Mouse (Mus musculus) embryonic facial prominence, embryonic 10.5 days (tissue): ENCODE measurements at regions not wholly inside any gene's neighbourhood (a gene's known extent, or its start where the extent isn't known, plus 50 kb on each side); places are given as distances from the start of the nearest gene placed in this dataset.

Experiments used
- DNase-seq: peaks from one replicate; pipeline ENCODE4 v3.0.0-alpha.2; 2017; ENCODE audit warnings: low spot score
- H3K27ac ChIP-seq: fragments of 300-500 bp; sonication (generic); replicated peaks from 2 replicates; pipeline ENCODE4 v1.5.1; 2016; ENCODE audit warnings: mild to moderate bottlenecking
- H3K27me3 ChIP-seq: fragments of 300-500 bp; sonication (generic); replicated peaks from 2 replicates; pipeline ENCODE4 v1.6.1; 2016; ENCODE audit warnings: low read depth, mild to moderate bottlenecking; ENCODE audit not compliant: poor library complexity, severe bottlenecking
- H3K36me3 ChIP-seq: fragments of 300-500 bp; sonication (generic); replicated peaks from 2 replicates; pipeline ENCODE4 v1.6.1; 2016; ENCODE audit warnings: mild to moderate bottlenecking, moderate library complexity
- H3K4me1 ChIP-seq: fragments of 300-500 bp; sonication (generic); 2 replicates; pipeline ENCODE4 v1.6.1; 2016
- H3K4me3 ChIP-seq: fragments of 300-500 bp; sonication (generic); 2 replicates; pipeline ENCODE4 v1.5.1; 2016; ENCODE audit warnings: mild to moderate bottlenecking, moderate library complexity
- H3K9me3 ChIP-seq: fragments of 300-500 bp; sonication (generic); 2 replicates; pipeline ENCODE4 v1.6.1; 2016; ENCODE audit warnings: mild to moderate bottlenecking
- WGBS: fragments of 180-500 bp; shearing (Covaris S2); methylation state at CpG from one replicate; pipeline ENCODE4 v1.1.7; 2016; 5-methylcytosine and 5-hydroxymethylcytosine counted together

DNA sequence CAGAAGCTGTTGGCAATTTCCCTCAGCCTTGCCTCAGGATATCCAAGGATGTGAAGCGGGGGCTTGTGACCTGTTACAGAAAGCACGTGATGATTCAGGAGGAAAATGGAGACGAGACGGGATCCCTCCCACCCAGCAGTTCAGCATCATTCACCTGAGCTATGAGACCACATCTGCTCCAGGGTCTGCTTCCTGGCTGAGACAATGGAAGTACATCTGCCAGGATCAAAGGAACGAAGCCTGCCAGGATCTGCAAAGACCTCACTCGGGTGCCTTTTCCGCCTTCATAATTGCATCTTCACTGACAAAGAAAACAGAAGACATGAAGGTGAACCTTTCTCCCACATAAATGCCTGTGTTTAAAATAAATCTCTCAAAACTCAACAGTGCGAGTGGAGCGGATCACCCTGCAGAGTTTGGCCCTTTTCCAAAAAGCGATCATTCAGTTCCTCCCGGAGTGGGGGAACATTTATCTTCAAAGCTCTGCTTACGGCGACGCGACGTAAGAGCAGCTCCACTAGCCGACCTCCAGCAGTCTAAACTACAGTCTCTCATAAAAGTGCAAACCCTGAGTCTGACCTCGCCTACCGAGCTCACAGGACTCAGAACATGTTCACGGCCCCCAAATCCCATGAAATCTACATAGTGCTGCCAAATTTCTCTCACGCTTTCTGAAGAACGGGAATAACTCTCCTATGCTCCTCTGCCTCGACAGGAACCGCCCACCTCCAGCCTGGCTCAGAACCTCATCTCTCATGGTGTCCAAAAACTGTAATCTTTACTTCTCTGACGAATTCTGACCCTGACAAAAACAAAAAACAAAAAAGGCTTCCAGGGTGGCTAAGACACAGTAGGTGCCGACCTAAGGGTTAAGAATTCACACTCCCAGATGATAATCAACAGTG, 117.0 kb downstream of the Setd4 start:
- Histone ChIP-seq H3K36me3 (no peaks in the 10 kb centered on the region), H3K27me3 (no peaks in the 10 kb centered on the region), H3K9me3 (no peaks in the 10 kb centered on the region), H3K4me1 (no peaks in the 10 kb centered on the region), H3K27ac (no peak overlapping the region), H3K4me3 (no peak overlapping the region)
- WGBS = 83% methylated on average over 26 of the region's 26 CpGs
- DNase-seq = no peak

DNA sequence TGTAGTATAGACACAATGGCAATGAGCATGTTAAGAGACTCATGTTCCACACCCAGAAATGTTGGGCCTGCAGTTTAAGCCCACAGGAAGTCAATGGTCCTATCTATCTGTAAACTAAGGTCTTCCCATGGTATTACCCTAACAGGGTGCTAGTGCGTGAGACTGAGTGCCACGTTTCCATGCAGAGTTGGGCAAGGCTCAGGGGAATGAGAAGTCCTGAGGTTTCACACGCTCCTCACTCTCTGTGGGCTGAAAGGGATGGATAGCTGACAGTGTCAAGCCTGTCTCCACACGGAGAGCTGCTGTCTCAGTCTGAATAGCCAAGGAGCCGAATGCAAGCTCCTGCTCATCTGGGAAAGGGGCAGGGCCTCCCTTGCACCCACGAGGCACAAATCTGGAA, 133.9 kb downstream of the Setd4 start:
- no peak overlapping the region for H3K4me3 ChIP-seq
- no peaks in the 10 kb centered on the region for H3K27me3 ChIP-seq
- peaks cover 7% of the 10 kb centered on the region; the same call in 1 of the 2 replicates for H3K9me3 ChIP-seq
- no peak for DNase-seq
- WGBS = 78% methylated on average over 6 of the region's 6 CpGs
- H3K36me3 ChIP-seq = no peaks in the 10 kb centered on the region
- no peak overlapping the region for H3K27ac ChIP-seq
- peaks cover 7% of the 10 kb centered on the region for H3K4me1 ChIP-seq

DNA sequence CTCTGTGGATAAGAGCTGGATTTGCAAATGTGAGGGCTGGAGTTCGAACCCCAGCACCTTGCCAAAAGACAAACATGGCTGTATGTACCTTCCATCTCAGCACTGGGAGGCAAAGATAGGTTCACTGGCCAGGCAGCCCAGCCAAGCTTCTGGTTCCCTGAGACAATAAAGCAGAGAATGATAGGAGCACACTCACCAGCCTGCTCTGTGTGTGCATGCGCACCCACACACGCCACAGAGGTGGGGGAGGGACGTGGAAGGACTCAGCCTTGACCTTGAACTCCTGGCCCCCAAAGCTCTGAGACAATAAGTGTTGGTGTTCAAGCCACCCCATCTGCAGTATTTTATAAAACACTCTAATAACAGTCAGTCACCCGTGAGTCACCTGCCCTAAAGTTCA, 138.1 kb downstream of the Setd4 start:
- Histone ChIP-seq H3K36me3 (no peaks in the 10 kb centered on the region), H3K4me1 (peaks cover 30% of the 10 kb centered on the region), H3K27ac (no peak overlapping the region), H3K27me3 (0 out of 2 replicates have a peak, but pooled peaks cover 10% of the 10 kb centered on the region), H3K4me3 (no peak overlapping the region), H3K9me3 (no peaks in the 10 kb centered on the region)
- no peak for DNase-seq
- 88% methylated on average over 5 of the region's 5 CpGs for whole genome bisulfite sequencing

DNA sequence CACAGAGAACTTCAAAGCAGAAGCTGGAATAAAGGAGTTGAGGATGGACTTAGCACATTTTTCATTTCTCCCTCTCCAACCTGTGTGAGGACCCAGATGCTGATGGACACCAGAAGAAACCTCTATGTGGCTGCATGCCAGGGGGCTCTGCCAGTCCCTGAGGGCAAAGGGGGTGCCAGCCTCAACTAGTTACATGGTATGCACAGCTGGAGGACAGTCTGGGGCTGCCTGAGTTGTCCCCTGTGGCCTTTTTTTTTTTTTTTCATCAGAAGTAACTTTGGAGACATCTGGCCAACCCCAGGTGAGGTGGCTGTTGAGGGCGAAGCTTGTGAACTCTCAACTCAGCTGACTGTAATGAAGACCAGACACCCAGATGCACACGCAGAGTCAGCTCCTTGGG, 139.0 kb downstream of the Setd4 start:
- WGBS = 24% methylated on average over 2 of the region's 2 CpGs
- no peaks in the 10 kb centered on the region for H3K9me3 ChIP-seq
- no peak overlapping the region for H3K4me3 ChIP-seq
- no peak overlapping the region for H3K27ac ChIP-seq
- peaks cover 14% of the 10 kb centered on the region; the same call in 1 of the 2 replicates for H3K27me3 ChIP-seq
- H3K4me1 ChIP-seq = peaks cover 37% of the 10 kb centered on the region
- no peaks in the 10 kb centered on the region for H3K36me3 ChIP-seq
- peak; percentile 43 for DNase-seq

DNA sequence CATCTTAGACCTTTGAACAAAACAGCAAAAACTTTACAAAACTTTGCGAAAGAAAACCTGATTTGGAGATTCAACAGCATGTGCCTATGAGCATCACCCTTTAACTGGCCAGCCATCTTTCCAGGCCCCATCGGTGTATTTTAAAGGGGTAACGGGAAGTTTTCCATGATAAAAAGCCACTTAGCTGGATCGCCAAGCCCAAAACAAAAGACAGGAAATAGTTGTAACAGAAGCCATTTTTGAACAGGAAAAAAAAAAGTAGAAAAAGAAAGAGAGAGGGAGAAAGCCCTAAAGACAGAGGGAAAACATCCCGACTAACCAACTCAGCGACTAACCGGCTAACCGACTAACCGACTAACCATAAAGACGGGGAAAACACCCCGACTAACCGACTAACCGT, 140.5 kb downstream of the Setd4 start:
- no peak overlapping the region for H3K4me3 ChIP-seq
- DNase-seq = peak; percentile 3
- H3K4me1 ChIP-seq = peaks cover 52% of the 10 kb centered on the region
- no peaks in the 10 kb centered on the region for H3K36me3 ChIP-seq
- H3K27me3 ChIP-seq = peaks cover 14% of the 10 kb centered on the region; the same call in 1 of the 2 replicates
- H3K9me3 ChIP-seq = no peaks in the 10 kb centered on the region
- WGBS = 87% methylated on average over 13 of the region's 13 CpGs
- no peak overlapping the region for H3K27ac ChIP-seq

DNA sequence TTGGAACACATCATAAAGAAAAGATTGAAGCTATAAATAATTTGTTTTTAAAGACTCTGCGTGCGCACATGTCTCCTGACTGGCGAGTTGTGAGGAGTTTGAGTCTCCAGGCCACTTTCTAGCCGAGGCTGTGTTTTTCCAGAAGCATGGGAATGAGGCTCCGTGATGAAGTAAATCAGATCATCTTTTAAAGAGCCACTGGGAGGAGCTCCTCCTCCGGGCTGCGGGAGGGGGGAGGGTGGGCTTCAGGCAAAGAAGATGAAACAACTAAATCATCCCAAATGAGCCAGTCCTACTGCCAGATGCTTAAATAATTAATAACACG, 141.6 kb downstream of the Setd4 start:
- Histone ChIP-seq H3K36me3 (no peaks in the 10 kb centered on the region), H3K27ac (no peak overlapping the region; the same call in 1 of the 2 replicates), H3K4me1 (peaks cover 58% of the 10 kb centered on the region), H3K9me3 (no peaks in the 10 kb centered on the region), H3K27me3 (peaks cover 19% of the 10 kb centered on the region; the same call in 1 of the 2 replicates), H3K4me3 (no peak overlapping the region)
- 45% methylated on average over 8 of the region's 8 CpGs for WGBS
- DNase-seq = peak; percentile 38

DNA sequence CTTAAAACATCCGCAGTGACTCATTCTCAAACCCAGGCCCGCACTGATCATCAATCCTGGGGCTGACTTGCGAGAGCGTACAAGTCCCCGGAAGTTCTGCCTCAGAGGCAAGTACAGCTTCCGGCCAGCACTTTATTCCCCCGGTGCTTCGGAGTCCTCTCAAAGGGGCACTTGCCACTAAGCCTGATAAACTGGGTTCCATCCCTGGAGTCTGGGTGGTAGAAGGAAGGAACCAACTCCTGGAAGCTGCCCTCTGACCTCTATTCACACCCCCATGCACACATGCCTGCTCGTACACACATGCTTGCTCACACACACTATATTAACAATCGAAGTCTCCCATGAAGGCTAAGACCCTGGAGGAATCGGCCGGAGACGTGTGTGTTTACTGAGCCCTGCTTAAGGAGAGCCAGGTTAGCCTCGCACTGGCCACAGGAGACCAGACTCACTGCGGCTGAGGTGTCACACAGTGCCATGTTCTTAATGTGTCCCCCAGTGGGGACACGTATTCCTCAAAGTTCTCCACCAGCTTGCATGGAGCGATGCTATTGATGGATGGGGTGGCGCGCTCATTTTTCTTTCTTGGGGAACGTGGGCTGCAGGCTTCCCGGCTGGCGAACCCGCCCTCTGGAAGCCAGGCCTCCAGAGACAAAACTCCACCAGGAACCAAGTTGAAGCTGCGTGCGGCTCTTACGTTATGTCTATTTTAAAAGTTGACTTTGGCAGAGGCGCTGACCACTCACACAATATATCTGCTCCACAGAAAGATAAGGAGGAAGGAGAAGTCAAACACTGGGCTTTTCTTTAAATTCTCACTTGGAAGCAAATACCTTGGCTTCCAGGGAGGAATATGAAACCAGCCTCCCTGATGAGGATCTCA, 142.2 kb downstream of the Setd4 start:
- peak; percentile 12 for DNase-seq
- WGBS = 84% methylated on average over 27 of the region's 27 CpGs

DNA sequence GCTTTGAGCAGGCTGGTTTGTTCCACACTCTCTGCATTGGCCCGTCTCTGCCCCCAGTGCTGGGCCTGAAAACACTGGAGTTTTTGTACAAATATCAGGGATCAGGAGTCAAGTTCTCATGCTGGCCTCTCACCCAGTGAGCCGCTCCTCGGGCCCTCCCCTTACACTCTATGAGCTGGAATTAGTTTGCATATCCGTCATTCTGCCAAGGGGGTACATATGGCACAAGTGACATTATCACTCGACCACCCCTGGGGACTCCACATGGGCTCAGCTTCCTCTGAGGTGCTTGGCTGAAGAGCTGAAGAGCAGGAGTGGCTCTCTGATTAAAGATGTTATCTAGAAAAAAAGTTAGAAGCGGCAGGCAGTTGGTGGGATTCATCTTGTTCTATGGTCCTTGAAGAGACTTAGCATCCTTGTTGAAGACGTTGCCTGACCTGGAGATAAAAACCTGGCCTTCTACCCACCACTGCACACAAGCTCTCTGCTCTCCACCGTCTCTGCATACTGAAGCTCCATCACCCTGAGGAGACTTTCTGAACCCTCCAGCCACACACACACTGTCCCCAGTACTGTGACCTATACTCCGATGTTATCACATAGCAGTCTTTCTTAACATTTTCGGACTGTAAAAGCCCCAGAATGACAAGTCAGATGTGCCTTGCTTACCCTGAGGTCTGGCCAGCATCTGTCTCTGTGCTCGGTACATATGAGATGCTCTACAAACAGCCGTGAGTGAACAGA, 144.2 kb downstream of the Setd4 start:
- Histone ChIP-seq H3K4me1 (peaks cover 54% of the 10 kb centered on the region), H3K4me3 (no peak overlapping the region), H3K27me3 (peaks cover 24% of the 10 kb centered on the region; the same call in 1 of the 2 replicates), H3K9me3 (no peaks in the 10 kb centered on the region), H3K36me3 (no peaks in the 10 kb centered on the region), H3K27ac (peak overlapping the region; percentile 57; the same call in 1 of the 2 replicates)
- WGBS = 52% methylated on average over 12 of the region's 12 CpGs
- peak; percentile 16 for DNase-seq

More for the DNA sequence above, 142.2 kb downstream of the Setd4 start:
- Histone ChIP-seq H3K27me3 (peaks cover 19% of the 10 kb centered on the region; the same call in 1 of the 2 replicates), H3K27ac (no peak overlapping the region; the same call in none of the 2 replicates), H3K4me3 (no peak overlapping the region), H3K36me3 (no peaks in the 10 kb centered on the region), H3K9me3 (no peaks in the 10 kb centered on the region), H3K4me1 (peaks cover 61% of the 10 kb centered on the region)

DNA sequence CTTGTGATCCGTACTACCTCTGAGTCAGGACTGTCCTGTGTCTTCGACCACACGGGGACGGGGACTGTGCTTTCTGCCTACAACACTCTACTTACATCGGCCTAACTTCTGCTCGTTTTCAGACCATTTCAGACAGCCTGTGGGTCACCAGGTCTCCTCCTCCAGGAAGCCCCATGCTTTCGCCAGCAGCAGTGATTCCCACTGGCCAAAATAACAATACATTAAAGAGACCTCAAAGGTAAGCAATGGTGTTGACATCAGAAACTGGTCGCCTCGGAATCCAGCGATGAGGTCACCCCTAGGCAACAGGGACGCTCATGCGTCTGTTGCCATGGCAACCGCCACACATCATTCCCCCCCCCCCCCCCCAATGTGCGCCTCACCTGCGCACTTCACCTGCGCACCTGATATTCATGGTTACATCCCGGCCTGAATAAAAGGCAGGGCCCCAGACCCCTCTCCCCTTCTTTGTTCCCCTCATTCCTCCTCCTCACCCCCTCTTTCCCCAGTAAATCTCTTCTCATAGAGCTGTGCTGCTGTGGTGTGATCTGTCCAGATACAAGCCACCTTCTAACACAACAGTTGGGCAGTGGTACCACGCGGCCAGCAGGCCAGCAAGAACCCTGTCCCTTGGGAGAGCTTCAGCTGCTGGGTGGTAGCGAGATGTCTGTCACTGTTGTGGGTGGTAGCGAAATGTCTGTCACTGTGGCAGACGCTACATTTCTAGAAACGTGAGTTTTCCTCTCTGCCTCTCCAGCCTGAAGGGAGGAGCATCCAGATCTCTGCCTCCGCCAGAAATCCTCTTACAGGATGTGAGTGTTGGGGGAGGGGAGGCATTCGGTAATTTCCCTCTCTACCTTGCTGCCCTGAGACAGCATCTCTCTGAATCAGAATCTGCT, 145.0 kb downstream of the Setd4 start:
- H3K27me3 ChIP-seq = peaks cover 24% of the 10 kb centered on the region; the same call in 1 of the 2 replicates
- DNase-seq = peak; percentile 50
- 38% methylated on average over 25 of the region's 25 CpGs for WGBS
- peak overlapping the region; percentile 23; the same call in 1 of the 2 replicates for H3K4me3 ChIP-seq
- H3K27ac ChIP-seq = peak overlapping the region; percentile 57
- peaks cover 51% of the 10 kb centered on the region for H3K4me1 ChIP-seq
- no peaks in the 10 kb centered on the region for H3K9me3 ChIP-seq
- H3K36me3 ChIP-seq = no peaks in the 10 kb centered on the region

DNA sequence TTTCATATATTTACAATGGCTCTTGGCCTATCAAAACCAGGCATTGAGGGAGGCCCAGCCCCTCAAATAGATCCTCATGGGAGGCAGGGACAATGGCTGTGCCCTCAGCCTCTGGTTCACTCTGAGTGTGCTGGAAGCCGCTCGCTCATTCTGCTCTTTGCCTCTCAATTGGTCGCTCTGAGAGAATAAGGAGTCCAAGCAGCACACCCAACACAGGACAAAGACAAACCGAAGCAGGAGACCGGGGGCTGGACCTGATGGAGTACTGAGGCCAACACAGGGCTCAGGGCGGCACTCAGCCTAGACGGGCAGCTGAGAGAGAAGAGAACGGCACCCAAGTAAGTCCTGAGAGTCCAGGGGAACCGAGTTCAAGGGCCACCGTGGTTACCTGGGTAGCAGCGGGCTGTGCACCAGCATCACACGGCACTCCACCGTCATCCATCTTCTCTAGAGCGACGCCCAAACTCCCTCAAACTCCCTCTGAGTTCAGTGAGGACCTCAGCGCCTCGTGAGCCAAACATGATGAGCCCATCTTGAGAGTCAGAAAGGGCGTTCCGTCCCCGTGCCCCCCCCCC, 145.8 kb downstream of the Setd4 start:
- DNase-seq = no peak
- Histone ChIP-seq H3K27ac (0 out of 2 replicates have a peak overlapping the region, but pooled peaks have one; percentile 44), H3K27me3 (peaks cover 31% of the 10 kb centered on the region), H3K4me1 (peaks cover 51% of the 10 kb centered on the region), H3K4me3 (no peak overlapping the region), H3K9me3 (no peaks in the 10 kb centered on the region), H3K36me3 (no peaks in the 10 kb centered on the region)
- WGBS = 86% methylated on average over 20 of the region's 20 CpGs
